21 mouse cellular contexts compared by ENCODE assay signal in the genomic region with DNA sequence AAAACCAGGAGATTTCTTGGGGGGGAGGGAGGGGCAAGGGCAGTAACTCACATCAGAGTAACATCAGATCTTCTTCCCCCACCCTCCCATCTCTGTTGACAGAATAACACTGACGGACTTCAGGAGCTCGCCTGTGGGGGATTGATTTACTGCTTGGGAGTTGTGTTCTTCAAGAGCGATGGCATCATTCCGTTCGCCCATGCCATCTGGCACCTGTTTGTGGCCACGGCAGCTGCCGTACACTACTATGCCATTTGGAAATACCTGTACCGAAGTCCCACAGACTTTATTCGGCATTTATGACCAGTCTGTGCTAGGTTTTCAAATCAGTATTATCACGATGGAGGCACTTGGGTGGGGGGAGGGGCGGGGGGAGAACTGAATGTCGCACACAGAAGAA. TPM values are rescaled to one million over a fixed set of nuclear protein-coding genes. Genes with fewer than 3 reads are reported as not detected.
DNase-seq lines count a peak whose midpoint lies in the region; ATAC-seq and TF ChIP-seq lines count a peak whose summit lies in the region.
"Had no signal": no experiment of that assay in that cellular context is flagged by ENCODE, and none has a peak within 500 bp of the region (broad histone marks: within the 10 kb centered on the region; RNA-seq: fewer than 3 reads in every experiment).

No protein-coding gene starts in this region.

- TF ChIP-seq CTCF in heart, adult 2 months (IDR thresholded peaks at IDR 0.05): no peak

- H3K4me3 ChIP-seq in heart, adult 2 months: no peak overlapping the region
- H3K4me3 ChIP-seq in intestine, embryonic 16.5 days (ENCODE audit: low read length): no peak overlapping the region
- H3K4me3 ChIP-seq: heart, embryonic 10.5 days; kidney, embryonic 15.5 days; midbrain, embryonic 12.5 days; neural tube, embryonic 12.5 days; stomach, embryonic 15.5 days had no signal

- no peaks in the 10 kb centered on the region for H3K79me2 ChIP-seq in heart, adult 2 months (replicated peaks; ENCODE audit: control insufficient read depth, insufficient read depth, low read length)

- intact Hi-C loops in heart, adult 2 months (cut with DNase I): no loop called here

- H3K36me3 ChIP-seq in heart, adult 2 months (ENCODE audit: control insufficient read depth, insufficient read depth, low read length): peaks cover 14% of the 10 kb centered on the region
- peaks cover 3% of the 10 kb centered on the region for H3K36me3 ChIP-seq in intestine, embryonic 16.5 days (ENCODE audit: control insufficient read depth, insufficient read depth, low read length)
- H3K36me3 ChIP-seq: G1E; stomach, embryonic 15.5 days had no signal

- H3K27me3 ChIP-seq in heart, adult 2 months (ENCODE audit: control insufficient read depth, insufficient read depth, low read length): no peaks in the 10 kb centered on the region
- H3K27me3 ChIP-seq in intestine, embryonic 16.5 days (replicated peaks; ENCODE audit: control insufficient read depth, insufficient read depth, low read length): no peaks in the 10 kb centered on the region
- H3K27me3 ChIP-seq: kidney, embryonic 15.5 days; midbrain, embryonic 12.5 days; neural tube, embryonic 12.5 days; stomach, embryonic 15.5 days had no signal

- 91% methylated on average over 12 of the region's 12 CpGs for WGBS in heart, adult 2 months
- 85% methylated on average over 12 of the region's 12 CpGs for WGBS in intestine, embryonic 16.5 days

- no peak overlapping the region for H3K4me2 ChIP-seq in intestine, embryonic 16.5 days (ENCODE audit: low read depth, low read length)
- H3K4me2 ChIP-seq: hindbrain, embryonic 14.5 days; kidney, embryonic 15.5 days; midbrain, embryonic 12.5 days; neural tube, embryonic 12.5 days; stomach, embryonic 15.5 days had no signal

- H3K9ac ChIP-seq in heart, adult 2 months (ENCODE audit: low read depth, low read length): no peak overlapping the region
- no peak overlapping the region for H3K9ac ChIP-seq in intestine, embryonic 16.5 days (ENCODE audit: low read depth, low read length)
- H3K9ac ChIP-seq: hindbrain, embryonic 14.5 days; kidney, embryonic 15.5 days; midbrain, embryonic 12.5 days; neural tube, embryonic 12.5 days; stomach, embryonic 15.5 days had no signal

- no peak for ATAC-seq in CD4-positive, CD25-positive, alpha-beta regulatory T cell, adult 4 months
- ATAC-seq in intestine, embryonic 16.5 days: no peak
- ATAC-seq: intestine, postnatal 0 days; lung, postnatal 0 days had no signal

- TF ChIP-seq EP300 in heart, adult 2 months (IDR thresholded peaks at IDR 0.05; ENCODE audit: insufficient read depth, low read depth, low read length): no peak

- H3K4me1 ChIP-seq in heart, adult 2 months (ENCODE audit: control insufficient read depth, insufficient read depth, low read length): peaks cover 2% of the 10 kb centered on the region; the same call in 1 of the 2 replicates
- peaks cover 7% of the 10 kb centered on the region for H3K4me1 ChIP-seq in intestine, embryonic 16.5 days (ENCODE audit: control insufficient read depth, insufficient read depth, low read length)
- H3K4me1 ChIP-seq: midbrain, embryonic 12.5 days; neural tube, embryonic 12.5 days; stomach, embryonic 15.5 days had no signal

- H3K9me3 ChIP-seq in intestine, embryonic 16.5 days (ENCODE audit: control insufficient read depth, low read length): no peaks in the 10 kb centered on the region
- H3K9me3 ChIP-seq: heart, embryonic 10.5 days; kidney, embryonic 15.5 days; midbrain, embryonic 12.5 days; neural tube, embryonic 12.5 days; stomach, embryonic 15.5 days had no signal

- DNase-seq in cerebellum, adult 11 months: peak; percentile 14
- no peak for DNase-seq in cerebellum, postnatal 4 days (ENCODE audit: low spot score in 2 of 2)
- DNase-seq in MN1 (ENCODE audit: low spot score): peak; percentile 47
- DNase-seq in cerebellum, adult 9-11 months: peak; percentile 45
- peak; percentile 44 to 71 for DNase-seq in gastrocnemius, adult 8-10 months (ENCODE audit: low spot score in 2 of 2)
- no peak for DNase-seq in heart, adult 2 months
- DNase-seq: layer of hippocampus, postnatal 36 days; liver; right cerebral cortex, postnatal 14 days; thymus, adult 18-20 months had no signal

- no peak for TF ChIP-seq POLR2A in heart, adult 2 months (IDR thresholded peaks at IDR 0.05; ENCODE audit: insufficient read depth, low read depth, low read length)

- no peak overlapping the region for H3K27ac ChIP-seq in heart, adult 2 months
- H3K27ac ChIP-seq in intestine, embryonic 16.5 days (ENCODE audit: low read length): no peak overlapping the region
- H3K27ac ChIP-seq: heart, embryonic 10.5 days; hindbrain, embryonic 14.5 days; kidney, embryonic 15.5 days; midbrain, embryonic 12.5 days; neural tube, embryonic 12.5 days; stomach, embryonic 15.5 days had no signal

RNA-seq across cellular contexts. Expression of gene Mmd, which starts 27.3 kb away (rescaled TPM):
- 10 to 100 TPM in 2 of 4 experiments, 1 to 10 TPM in 2; 9.3 to 20.4 (median 12.4) TPM for total RNA-seq in gastrocnemius, adult 8-10 months (2022)
- 10 to 100 TPM; 25.9 to 35.7 TPM for total RNA-seq in heart, adult 2 months (2021)
- polyA plus RNA-seq in heart, adult 2 months (2012; rRNA removed): 30.9 and 53.1 TPM in 2 replicates
- 10 to 100 TPM; 20.8 to 21.5 TPM for polyA plus RNA-seq in CD4-positive, CD25-positive, alpha-beta regulatory T cell, adult 4 months (2017; shearing (Covaris generic))
- 47.7 and 49.4 TPM in 2 replicates for polyA plus RNA-seq in intestine, embryonic 16.5 days (2015; fragmentation: Nextera tagmentation; extraction: Ambion mirVana)

Comparison
In these comparisons a context has a peak if more than half of its experiments do, and no peak if none do; other contexts are left out.
1. DNase-seq: peak in cerebellum, adult 11 months (single experiment), MN1 (single experiment), cerebellum, adult 9-11 months (single experiment) and gastrocnemius, adult 8-10 months (2 of 2); none in cerebellum, postnatal 4 days (0 of 2) and heart, adult 2 months (0 of 2).